In the genomic region with DNA sequence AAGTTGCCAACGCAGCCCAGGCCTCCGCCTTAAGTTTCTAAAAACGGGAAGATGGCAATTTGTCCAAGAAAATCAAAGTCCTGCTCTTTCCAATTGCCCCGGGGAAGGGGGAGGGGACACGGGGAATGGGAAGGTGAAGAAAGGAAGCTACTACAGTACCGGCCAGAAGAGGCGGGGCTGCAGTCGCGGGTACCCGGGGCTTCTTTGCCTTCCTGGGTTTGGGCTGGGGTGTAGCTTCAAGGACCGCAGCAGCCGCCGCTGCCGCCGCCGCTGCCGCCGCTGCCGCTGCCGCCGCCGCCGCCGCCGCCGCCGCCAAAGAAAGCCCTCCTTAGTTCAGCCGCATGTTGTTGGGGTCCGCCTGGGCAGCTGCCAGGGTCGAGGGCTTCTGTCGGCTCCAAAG, we compare ENCODE assay signal across 8 mouse cellular contexts. TPM values are rescaled to one million over a fixed set of nuclear protein-coding genes. Genes with fewer than 3 reads are reported as not detected.
A peak's percentile ranks its signal among the peaks of the same experiment; 100 is the strongest.
DNase-seq lines count a peak whose midpoint lies in the region; ATAC-seq lines count a peak whose summit lies in the region.

No protein-coding gene starts in this region.

- ATAC-seq in CD4-positive, CD25-positive, alpha-beta regulatory T cell, adult 4 months, result no peak
- ATAC-seq in liver, embryonic 15.5 days (ENCODE audit: insufficient read depth), result no peak
- no peak for ATAC-seq in megakaryocyte-erythroid progenitor cell, adult 5-6 weeks (replicated peaks; ENCODE audit: low FRiP score, low TSS enrichment, poor library complexity, severe bottlenecking)

- peak overlapping the region; percentile 59 for H3K4me2 ChIP-seq in liver, embryonic 15.5 days

- no peak overlapping the region for H3K27ac ChIP-seq in liver, embryonic 15.5 days (replicated peaks)

- peak; percentile 1 for DNase-seq in CD4-positive, CD25-positive, alpha-beta regulatory T cell, adult 2 months (ENCODE audit: low read depth, low spot score)
- peak; percentile 15 for DNase-seq in right cerebral cortex, postnatal 14 days
- no peak for DNase-seq in right cerebral cortex, adult 2 months (ENCODE audit: low spot score in 2 of 2)
- DNase-seq in heart, postnatal 14 days, result peak; percentile 17 to 19
- no peak for DNase-seq in gastrocnemius, adult 8-10 months (ENCODE audit: low spot score in 2 of 2)

- peak overlapping the region; percentile 38 for H3K4me3 ChIP-seq in liver, embryonic 15.5 days (replicated peaks)

- H3K9ac ChIP-seq in liver, embryonic 15.5 days, result no peak overlapping the region

- no peaks in the 10 kb centered on the region for H3K4me1 ChIP-seq in liver, embryonic 15.5 days (replicated peaks)

- intact Hi-C loops in heart, postnatal 14 days (cut with DNase I), result no loop called here

- WGBS in liver, embryonic 15.5 days (ENCODE audit: insufficient replicate concordance), result 4% methylated on average over 28 of the region's 31 CpGs

- H3K36me3 ChIP-seq in liver, embryonic 15.5 days (replicated peaks), result no peaks in the 10 kb centered on the region

- peaks cover 76% of the 10 kb centered on the region for H3K27me3 ChIP-seq in liver, embryonic 15.5 days

- no peaks in the 10 kb centered on the region for H3K9me3 ChIP-seq in liver, embryonic 15.5 days (replicated peaks)

RNA-seq across cellular contexts. Expression of a gene that starts 0.6 kb away (rescaled TPM):
- not detected for polyA plus RNA-seq in CD4-positive, CD25-positive, alpha-beta regulatory T cell, adult 4 months (2017; shearing (Covaris generic))
- total RNA-seq in heart, postnatal 14 days (2021), result 10 to 100 TPM; 15.5 to 19.1 TPM
- 0.44 and 0.46 TPM in 2 replicates for polyA plus RNA-seq in liver, embryonic 15.5 days (2015; fragmentation: Nextera tagmentation; extraction: Ambion mirVana)
- total RNA-seq in megakaryocyte-erythroid progenitor cell, adult 5-6 weeks (2014; fragmentation: Nextera tagmentation), result not detected in 2 replicates
- total RNA-seq in megakaryocyte-erythroid progenitor cell, adult 5-6 weeks (2017), result not detected in 2 replicates
- 1 to 10 TPM; 2.5 to 3.2 (median 2.6) TPM for total RNA-seq in gastrocnemius, adult 8-10 months (2022)

Comparison
In these comparisons a context has a peak if more than half of its experiments do, and no peak if none do; other contexts are left out.
1. DNase-seq: peak in CD4-positive, CD25-positive, alpha-beta regulatory T cell, adult 2 months (single experiment), right cerebral cortex, postnatal 14 days (single experiment) and heart, postnatal 14 days (2 of 2); none in right cerebral cortex, adult 2 months (0 of 2) and gastrocnemius, adult 8-10 months (0 of 2).